Mouse (Mus musculus) lung, postnatal 10 days (tissue): ENCODE results near the gene Csnk1g1.

ENCODE experiments used
- DNase-seq: peaks from one replicate; pipeline ENCODE4 v3.0.0; 2021

Csnk1g1 gene

GRCm38 (mm10) chr9:65908394-65909300 is at the start of gene Csnk1g1, which contains the start of gene Trip4:
Gene Csnk1g1 (plus strand): TSS chr9:65908924.
Gene Trip4 (minus strand): TSS chr9:65908794.
- peak; percentile 98 for DNase-seq

- no peak for DNase-seq
Observed at GRCm38 (mm10) chr9:65859656-65860055, 49.1 kb upstream of the Csnk1g1 start.

GRCm38 (mm10) chr9:65884564-65885315 is 24.0 kb upstream of the Csnk1g1 start:
- peak; percentile 95 for DNase-seq

GRCm38 (mm10) chr9:65890143-65890628 is 18.5 kb upstream of the Csnk1g1 start, which contains the start of gene Pclaf:
Gene Pclaf (plus strand): TSS chr9:65890237.
- peak; percentile 82 for DNase-seq

GRCm38 (mm10) chr9:65891126-65891525 is 17.6 kb upstream of the Csnk1g1 start:
- no peak for DNase-seq

- no peak for DNase-seq
Observed at GRCm38 (mm10) chr9:65896977-65897376, 11.7 kb upstream of the Csnk1g1 start.

GRCm38 (mm10) chr9:65902879-65903278 is 5.8 kb upstream of the Csnk1g1 start:
- DNase-seq = no peak

- no peak for DNase-seq
Observed at GRCm38 (mm10) chr9:65903419-65903818, 5.3 kb upstream of the Csnk1g1 start.

- peak; percentile 70 for DNase-seq
Observed at GRCm38 (mm10) chr9:65909301-65909801, 627 bp downstream of the Csnk1g1 start.

GRCm38 (mm10) chr9:65909837-65910236 is 1.1 kb downstream of the Csnk1g1 start:
- no peak for DNase-seq

GRCm38 (mm10) chr9:65913976-65914375 is 5.3 kb downstream of the Csnk1g1 start:
- DNase-seq = no peak

- DNase-seq = no peak
Observed at GRCm38 (mm10) chr9:65917015-65917414, 8.3 kb downstream of the Csnk1g1 start.

- no peak for DNase-seq
Observed at GRCm38 (mm10) chr9:65928456-65928855, 19.7 kb downstream of the Csnk1g1 start.

GRCm38 (mm10) chr9:65929826-65930225 is 21.1 kb downstream of the Csnk1g1 start:
- no peak for DNase-seq

GRCm38 (mm10) chr9:65937566-65937965 is 28.8 kb downstream of the Csnk1g1 start:
- no peak for DNase-seq

GRCm38 (mm10) chr9:65951082-65951587 is 42.4 kb downstream of the Csnk1g1 start:
- no peak for DNase-seq

GRCm38 (mm10) chr9:65970009-65970408 is 61.3 kb downstream of the Csnk1g1 start:
- no peak for DNase-seq

- DNase-seq = no peak
Observed at GRCm38 (mm10) chr9:65973206-65973605, 64.5 kb downstream of the Csnk1g1 start.

GRCm38 (mm10) chr9:65975886-65976285 is 67.2 kb downstream of the Csnk1g1 start:
- peak; percentile 10 for DNase-seq

- DNase-seq = no peak
Observed at GRCm38 (mm10) chr9:65982841-65983240, 74.1 kb downstream of the Csnk1g1 start.

GRCm38 (mm10) chr9:65987021-65987420 is 78.3 kb downstream of the Csnk1g1 start:
- no peak for DNase-seq

- DNase-seq = no peak
Observed at GRCm38 (mm10) chr9:65995603-65996376, 87.1 kb downstream of the Csnk1g1 start.
